Mouse (Mus musculus): ENCODE results near the gene Jph2.
"Not testable (repeated sequence)": the region's sequence is repeated elsewhere in the genome, so short reads cannot be mapped to it uniquely, and the experiment has no call there.

Gene Jph2

DNA sequence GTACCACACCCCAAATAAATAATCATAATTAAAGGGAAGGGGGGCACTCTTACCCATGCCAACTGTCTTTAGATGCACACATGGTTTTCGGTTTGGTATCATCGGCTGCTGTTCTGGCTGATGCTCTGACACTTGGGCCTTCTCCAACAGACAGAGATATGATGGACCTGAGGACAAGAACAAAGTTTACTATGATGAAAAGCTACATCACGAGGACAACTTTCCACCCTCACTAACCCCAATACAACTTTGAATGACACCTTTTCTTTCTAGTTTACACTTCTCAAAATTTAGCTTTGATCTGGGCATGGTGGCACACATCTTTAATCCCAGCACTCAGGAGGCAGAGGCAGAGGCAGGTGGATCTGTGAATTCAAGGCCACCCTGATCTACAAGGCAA, 13.6 kb upstream of the Jph2 start:
- DNase-seq, result not testable (repeated sequence)

DNA sequence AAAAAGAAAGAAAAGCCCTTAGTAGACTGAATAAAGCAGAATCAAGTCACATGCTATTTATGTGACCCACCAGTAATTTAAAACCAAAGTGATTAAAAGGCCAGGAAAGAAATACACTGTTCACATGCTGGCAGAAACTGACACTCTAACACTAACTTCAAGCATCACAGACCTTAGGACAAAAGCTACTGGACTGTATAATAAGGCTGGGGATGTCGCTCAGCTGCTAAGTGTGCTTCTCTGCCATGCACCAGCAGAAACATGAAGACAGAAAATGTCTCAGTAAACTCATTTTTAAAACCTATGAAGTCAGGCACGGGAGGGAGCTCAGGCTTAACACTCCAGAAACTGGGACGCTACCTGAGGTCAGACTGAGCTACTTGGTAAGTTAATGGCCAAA, 12.4 kb upstream of the Jph2 start:
- no peak for DNase-seq

DNA sequence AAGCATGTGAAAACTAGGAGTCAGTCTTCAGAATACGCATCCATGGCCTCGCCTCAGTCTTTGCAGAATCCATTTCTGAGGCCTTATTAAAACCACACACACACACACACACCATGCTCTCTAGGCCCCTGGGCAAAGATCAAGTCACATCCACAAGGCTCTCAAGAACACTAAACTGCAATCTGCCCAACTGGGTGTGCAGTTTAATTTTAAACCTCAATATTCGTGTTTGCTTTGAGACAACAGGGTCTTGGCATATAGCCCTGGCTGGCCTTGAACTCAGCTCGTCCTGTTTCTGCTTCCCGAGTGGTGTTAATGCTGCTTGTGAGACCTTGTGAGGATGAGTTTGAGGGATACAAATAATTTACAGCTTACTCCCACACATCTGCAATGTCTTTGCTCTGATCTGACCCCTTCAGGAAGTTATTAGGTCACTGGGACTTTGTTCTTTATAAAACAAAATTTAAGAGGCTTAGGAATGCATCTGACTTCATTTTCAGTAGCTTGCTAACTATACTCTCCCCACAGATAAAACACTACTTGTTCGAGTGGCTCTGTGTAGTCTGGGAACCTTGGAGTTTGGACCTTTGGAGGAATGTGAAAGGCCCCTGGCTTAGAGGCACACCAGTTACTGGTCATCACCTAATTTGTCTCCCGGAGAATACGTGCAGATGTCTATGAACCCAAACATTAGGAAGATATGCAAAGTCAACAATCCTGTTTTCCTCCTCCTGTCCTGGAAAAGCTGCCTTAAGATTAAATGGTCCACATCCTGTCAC, 6.4 kb upstream of the Jph2 start:
- no peak for DNase-seq

- DNase-seq, result peak; percentile 95
Measured at GRCm38 (mm10) chr2:163401221-163401620, 3.4 kb upstream of the Jph2 start.

- DNase-seq, result no peak
Measured at GRCm38 (mm10) chr2:163399222-163399621, 1.4 kb upstream of the Jph2 start.

- DNase-seq, result no peak
Measured at GRCm38 (mm10) chr2:163398770-163399169, 977 bp upstream of the Jph2 start.

DNA sequence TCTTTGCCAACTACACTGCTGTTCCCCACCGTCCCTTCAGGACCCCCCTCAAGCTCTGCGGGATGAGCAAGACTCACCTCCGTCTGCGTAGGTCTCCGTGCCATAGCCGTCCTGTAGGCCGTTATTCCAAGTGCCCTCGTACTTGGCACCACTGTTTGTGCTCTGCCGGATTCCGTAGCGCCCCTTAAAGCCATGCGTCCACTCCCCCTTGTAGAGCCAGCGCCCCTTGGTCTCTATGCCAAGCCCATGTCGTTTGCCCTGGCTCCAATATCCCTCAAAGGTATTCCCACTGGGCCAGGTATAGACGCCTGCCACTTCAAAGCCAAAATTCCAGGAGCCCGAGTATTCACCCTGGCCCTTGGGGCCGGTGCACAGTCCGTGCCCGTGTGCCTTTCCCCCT, 722 bp downstream of the Jph2 start:
- no peak for DNase-seq

DNA sequence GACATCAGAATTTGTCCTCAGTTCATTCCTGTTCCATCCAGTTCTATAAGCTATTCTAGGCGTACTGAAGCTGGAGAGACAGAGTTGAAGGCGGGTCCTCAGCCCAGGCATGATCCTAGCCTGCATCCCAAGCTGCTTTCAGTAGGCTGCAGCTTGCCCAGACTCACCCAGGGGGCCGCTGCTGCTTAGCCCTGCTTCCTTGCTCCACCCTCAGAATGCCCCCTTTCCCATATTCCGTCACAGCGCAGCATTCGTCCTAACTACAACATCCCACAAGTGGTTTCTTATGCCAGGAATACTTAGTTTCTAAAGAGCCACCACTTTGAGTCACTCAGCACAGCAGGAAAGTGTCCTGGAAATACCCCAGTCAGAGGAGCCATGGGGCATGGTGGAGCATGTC, 2.8 kb downstream of the Jph2 start:
- DNase-seq, result no peak

GRCm38 (mm10) chr2:163393976-163394375, 3.8 kb downstream of the Jph2 start:
- DNase-seq, result no peak

DNA sequence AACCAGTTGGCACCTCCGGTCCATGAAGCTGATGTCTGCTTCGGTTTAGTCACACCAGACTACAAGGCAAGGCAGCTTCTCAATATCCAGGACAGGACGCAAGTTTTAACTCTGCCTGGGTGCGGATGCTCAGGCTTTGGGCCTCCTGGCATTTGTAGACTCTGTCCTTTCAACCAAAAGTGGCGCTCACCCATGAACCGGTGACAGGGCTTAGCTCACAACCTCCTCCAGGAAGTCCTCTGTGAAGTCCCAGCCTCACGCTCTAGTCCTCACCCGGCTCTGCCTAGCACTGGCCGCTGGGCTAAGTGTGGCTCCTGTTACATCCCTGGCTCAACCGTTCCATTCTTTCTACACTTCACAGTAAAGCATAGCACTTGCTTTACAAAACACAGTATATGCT, 4.6 kb downstream of the Jph2 start:
- no peak for DNase-seq

- no peak for DNase-seq
Measured at GRCm38 (mm10) chr2:163392436-163392835, 5.4 kb downstream of the Jph2 start.

DNA sequence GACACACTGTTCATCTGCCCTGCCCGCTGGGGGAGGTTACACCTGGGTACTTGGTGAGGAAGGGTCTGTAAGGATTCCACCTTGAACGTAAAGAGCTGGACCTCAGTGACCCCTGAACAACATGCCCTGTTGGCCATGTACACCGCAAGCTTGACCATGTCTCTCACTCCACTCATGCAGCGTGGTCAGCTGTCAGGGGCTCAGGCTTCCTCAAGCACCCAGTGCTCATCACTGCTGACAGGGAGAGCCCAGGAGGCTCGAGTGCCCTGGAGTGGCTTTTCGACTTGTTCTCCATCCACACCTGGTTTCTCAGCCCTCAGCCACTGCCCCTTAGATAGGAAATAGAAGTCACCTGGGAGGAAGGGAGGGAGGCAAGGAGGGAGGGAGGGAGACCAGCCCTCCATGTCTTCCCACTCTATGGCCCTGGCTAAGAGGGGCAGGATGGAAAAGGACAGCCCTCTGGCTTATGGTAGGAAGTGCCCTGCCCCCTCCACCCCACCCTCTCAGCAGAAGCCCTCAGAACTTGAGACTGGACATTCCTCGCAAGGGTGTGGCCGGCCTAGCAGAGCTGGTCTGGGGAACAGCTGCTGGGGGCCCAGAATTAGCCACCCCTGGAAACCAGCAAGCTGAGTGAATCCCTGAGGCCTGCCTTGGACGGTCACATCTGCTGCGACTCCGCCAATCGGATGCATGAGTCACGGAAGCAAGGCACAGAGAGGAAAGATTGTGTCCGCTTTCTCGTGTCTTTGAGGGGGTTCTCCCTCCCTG, 11.2 kb downstream of the Jph2 start:
- no peak for DNase-seq

- DNase-seq, result no peak
Measured at GRCm38 (mm10) chr2:163385126-163385525, 12.7 kb downstream of the Jph2 start.

- DNase-seq, result no peak
Measured at GRCm38 (mm10) chr2:163381246-163381645, 16.5 kb downstream of the Jph2 start.

- DNase-seq, result no peak
Measured at GRCm38 (mm10) chr2:163379366-163379765, 18.4 kb downstream of the Jph2 start.

DNA sequence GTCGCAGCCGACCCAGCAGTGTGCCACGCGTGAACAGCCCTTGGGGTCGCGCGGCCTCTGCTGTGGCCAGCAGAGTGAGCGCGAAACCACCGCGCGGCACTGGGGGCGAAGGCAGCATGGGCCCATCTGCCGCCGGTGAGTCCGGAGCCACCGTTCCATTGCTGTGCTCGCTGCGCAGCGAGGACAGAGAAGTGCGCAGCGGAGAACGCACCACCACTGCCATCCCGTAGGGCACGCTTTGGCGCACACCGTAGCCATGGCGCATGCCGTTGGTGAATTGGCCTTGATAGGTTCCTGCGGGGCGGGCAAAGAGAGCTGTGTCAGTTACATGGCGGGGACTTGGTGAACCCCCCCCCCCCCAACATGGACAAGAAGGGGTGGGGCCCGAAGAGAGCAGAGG, 21.7 kb downstream of the Jph2 start:
- no peak for DNase-seq

DNA sequence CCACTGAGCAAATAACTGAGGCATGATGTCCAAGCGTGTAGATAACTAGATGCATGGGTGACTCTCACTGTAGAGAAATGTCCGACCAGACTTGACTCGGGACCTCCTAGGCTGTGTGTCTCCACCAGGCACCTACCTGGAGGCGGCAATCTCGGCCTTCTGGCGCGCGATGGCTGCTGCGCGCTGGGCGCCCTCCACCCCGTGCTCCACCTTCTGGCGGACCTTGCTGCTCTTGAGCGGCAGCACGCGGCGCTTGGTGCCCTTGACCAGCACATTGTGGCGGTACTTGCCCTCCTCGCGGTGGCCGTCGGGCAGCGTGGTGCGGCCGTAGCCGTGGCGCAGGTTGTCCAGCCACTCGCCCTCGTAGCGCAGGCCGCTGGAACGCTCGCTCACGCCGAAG, 22.3 kb downstream of the Jph2 start:
- no peak for DNase-seq

GRCm38 (mm10) chr2:163372627-163373026, 25.2 kb downstream of the Jph2 start:
- no peak for DNase-seq

DNA sequence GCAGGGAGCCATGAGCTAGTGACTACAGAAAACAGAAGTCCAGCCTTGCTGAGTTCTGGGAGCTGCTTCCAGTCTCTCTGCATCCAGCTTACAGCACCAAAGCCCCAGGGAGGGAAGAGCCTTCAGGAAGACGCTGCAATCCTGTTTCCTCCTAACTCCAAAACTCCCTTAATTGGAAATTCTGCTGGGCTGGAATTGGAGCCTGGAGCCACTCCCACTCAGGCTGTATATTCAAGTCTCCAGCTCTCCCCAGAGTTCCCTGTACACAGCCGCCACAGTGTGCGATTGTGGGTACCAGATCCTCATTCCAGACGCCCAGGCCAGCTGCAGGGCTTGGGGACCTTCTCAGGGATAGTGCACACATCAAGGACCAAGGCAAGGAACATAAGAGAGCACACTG, 27.6 kb downstream of the Jph2 start:
- DNase-seq, result no peak

DNA sequence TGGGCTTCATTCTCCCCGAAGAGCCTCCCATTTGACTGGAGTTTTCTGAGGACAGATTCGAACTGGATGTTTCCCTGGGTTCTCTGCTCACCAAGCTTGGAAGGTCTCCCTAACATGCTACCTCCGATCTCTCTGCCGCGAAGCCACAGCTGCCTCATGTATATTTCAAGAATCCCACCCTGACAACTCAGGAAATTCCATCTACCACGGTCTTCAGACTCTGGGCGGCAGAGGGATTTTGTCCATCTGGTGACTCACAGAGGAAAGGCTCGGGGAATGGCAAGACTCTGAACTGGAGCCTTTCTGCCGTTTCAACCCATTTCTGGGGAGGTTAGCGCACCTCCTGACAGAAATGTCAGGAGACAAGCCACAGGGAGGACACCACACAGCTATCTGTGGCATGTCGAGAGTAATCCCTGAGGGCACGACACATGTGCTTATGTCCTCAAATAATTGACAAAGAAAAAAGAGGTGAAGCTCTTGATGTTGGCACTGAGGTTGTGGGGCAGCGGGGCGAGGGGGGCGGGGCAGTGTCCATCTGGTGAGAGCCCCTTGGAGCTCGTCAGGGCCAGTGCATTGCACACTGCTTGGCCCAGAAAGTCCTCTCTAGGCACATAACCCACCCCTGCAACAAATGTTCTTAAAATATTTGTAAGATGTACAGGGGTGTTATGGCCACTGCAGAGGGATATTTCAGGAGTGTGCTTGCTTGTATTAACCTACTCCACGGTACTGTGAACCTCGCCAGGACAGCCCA, 32.8 kb downstream of the Jph2 start:
- DNase-seq, result peak; percentile 42

DNA sequence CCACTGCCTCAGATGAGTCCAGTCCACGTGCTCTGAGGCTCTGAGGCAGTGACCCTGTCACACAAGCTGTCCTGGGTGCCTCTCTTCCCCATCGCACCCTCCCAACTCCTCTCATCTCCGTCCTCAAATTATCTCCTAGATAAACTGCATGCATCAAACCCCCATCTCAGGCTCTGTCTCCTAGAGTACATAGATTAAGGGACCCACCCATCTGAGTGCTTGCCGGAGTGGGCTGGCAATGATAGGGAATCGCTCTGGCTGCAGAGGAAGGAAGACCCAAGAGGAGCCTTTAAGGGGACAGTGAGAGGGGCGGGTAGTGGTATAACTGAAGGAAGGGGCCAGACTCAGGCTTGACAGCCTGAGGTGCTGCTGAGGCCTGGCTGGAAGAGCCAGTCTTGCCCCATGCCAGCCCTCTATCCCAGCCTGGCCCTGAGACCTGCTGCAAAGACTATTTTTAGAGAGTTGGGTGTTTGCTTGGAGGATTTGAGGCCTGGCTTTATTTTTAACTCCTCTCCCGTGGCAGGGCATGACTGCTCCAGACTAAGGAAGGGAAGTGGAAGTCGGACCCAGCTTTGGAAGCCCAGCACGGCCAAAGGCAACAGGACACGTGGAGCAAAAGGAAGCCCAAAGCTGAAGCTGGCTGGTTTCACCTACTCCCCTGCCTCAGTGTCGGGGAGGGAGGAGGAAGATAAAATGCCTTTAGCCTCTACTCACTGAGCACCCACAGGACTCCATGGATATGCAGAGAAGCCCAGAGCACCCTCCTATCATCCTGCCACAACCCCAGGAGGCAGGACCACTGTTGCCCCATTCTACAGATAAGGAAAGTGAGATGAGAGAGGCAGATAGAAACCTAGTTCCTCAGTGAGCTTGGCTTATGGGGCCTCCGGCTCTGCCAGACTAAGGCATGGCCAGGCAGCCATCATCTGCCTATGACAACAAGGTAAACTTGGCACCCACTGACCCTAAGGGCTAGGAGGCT, 34.6 kb downstream of the Jph2 start:
- no peak for DNase-seq

DNA sequence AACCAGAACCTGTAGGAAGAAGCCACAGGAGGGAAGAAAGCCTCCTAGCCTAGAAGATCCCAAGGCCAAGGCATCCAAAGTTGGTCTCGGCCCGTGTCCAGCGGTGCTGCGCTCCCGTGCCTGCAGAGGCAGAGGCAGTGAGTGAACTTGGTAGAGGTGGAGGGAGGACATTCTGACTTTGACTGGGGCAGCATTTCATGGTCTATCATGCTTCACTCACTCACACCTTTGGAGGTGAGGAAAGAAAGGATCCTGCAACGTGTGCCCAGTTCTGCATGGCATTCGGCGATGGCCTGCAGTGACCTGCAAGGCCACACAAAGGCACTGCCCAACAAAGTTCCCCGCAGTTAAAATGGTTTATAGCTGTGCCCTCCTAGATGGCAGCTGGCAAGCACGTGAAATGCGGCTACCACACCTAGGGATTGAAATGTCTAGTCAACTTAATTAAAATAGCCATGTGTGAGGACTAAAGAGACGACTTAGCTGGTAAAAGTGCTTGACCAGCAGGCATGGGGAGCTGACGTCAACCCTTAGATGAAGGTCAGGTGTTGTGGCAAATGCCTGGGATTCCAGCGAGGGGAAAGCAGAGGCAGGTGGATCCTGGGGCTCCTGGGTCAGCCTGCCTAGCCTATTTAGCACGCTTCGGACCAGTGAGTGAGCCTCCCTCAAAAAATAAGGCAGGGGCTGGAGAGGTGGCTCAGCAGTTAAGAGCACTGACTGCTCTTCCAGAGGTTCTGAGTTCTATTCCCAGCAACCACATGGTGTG, 36.8 kb downstream of the Jph2 start:
- DNase-seq, result no peak
